Mouse (Mus musculus) c-Kit-positive CD71-positive TER-119-negative erythroid progenitor cells, embryonic 14.5 days (primary cell): ENCODE measurements around the gene Olfr263.
A peak's percentile ranks its signal among the peaks of the same experiment; 100 is the strongest.

Source experiments
- DNase-seq: peaks from one replicate; pipeline ENCODE4 v3.0.0-alpha.2; 2013; ENCODE audit warnings: low read depth

The Olfr263 gene

DNA sequence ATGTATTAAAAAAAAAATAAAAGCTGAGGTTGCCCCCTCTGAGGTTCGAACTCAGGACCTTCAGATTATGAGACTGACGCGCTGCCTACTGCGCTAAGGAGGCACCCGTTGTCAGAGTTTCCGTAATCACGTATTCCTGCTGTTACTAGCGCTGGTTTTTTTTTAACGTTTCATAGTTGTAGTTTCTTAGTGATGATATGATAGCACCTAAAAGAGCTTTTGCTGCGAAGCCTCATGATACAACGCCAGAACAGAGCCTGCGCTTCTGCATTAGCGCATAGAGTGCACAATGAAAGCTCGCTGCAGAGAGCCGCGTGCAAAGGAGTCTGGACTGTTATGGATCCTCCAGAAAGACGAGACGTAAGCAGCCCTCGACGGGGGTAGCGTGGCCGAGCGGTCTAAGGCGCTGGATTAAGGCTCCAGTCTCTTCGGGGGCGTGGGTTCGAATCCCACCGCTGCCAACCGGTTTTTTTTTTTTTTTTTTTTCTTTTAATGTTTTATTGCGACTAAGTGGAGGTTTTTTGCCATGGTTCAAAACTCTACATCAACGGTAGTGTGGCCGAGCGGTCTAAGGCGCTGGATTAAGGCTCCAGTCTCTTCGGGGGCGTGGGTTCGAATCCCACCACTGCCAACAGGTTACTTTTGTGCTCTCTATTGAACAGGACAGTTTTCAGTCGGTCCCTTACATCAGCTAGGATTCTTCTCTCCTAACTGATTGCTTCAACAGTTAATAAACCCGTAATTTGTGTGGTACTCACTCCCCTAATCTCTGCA lies 40.4 kb downstream of the Olfr263 start:
- DNase-seq = peak; percentile 78

DNA sequence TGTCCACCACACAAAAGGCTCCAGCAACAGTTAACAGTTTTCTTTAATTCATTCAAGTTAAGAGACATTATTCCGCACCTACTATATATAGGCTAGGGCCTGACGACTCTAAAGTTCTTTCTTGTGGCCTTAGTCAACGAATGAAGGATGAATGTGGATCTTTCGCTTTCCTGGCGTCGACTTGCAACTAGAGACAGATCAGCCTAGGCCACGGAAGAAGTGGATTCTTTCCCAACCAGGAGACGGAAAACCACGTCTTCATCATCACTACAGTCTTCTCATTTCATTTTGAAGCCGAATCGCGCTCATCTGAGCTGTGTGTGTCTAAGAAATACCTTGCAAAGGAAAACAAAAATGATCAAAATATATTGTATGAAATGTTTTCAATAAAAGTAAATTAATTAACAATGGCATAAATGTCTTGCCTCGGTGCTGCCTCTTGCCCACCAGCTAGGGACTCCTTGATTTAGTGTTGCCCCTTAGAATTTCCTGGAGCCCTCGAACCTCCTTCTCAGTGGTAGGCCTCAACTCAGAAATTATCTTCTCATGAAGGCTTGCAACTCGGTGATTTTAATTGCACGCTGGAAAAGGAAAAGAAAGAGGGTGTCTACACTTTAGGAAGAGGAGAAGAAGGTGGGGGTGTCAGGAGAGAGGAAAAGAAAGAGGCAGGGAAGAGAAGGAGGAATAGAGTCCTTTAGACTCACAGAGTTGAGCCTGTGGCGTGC lies 41.2 kb downstream of the Olfr263 start:
- no peak for DNase-seq

DNA sequence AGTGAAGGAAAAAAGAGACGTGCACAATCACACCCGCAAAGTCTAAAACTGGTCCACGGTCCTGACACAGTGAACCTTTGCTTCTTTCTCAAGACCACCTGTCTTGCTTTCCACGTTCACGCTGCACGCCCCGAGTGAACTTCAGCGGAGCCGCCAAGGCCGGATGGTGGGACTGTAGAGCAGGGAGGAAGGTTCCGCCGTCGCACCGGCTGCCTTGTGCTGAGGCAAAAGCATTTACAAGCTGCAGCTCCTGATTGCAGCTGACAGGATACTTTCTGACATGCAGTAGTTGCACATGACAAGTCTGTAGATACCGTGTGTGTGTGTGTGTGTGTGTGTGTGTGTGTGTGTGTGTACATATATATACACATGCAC lies 41.7 kb downstream of the Olfr263 start:
- peak; percentile 16 for DNase-seq

DNA sequence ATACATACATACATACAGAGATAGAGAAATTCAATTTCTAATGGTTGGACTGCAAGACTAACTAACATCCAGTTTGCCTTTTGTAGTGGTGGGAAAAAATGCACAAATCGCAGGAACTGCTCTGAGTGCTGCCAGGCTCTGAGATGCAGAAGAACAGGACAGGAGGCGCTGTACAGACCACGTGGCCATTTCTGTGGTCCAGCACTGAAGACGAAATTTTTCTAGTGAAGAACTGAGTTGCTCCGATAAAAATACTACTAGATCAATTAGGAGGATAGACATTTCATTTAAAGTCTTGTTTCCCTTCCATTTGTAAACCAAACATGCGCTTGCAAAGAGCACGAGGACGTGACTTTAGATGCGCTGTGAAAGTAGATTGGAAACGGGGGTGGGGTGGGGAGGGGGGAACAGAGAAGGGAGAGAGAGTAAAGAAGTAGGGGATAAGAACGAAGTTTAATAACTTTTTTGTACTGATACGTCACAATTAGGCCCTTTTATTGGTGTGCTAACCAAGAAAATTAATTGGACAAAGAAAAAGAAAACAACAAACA lies 42.2 kb downstream of the Olfr263 start:
- DNase-seq = peak; percentile 57

DNA sequence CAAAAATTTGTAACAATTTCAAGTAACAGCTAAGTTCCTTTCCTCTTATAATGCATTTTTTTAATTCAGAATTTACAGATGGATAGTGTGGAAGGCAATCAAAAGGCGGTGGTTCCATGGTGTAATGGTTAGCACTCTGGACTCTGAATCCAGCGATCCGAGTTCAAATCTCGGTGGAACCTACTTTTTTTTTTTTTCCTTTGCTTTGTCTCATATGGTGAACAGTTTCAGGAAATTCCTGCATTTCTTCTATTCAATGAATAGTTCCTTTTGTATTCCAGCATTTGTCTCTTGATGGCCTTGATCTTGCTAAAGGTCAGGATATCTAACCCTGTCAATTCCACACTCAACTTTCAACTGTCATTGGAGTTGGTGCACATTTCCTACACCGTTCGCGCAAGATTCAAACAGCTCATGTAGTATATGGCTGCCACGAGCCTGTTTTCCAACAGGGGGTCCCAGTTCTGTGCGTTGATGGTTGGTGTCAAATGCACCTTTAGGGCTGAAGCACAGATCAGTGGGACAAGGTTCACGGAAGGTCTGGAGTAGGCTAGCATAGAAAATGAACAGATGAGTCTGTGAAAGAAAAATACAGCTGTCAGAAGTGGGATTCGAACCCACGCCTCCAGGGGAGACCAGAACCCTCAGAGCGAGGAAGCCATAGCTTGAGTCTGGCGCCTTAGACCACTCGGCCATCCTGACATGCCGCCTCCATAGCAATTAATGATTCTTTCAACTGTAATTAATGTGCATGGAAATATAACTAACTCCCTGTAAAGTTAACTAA lies 43.0 kb downstream of the Olfr263 start:
- DNase-seq = peak; percentile 84

DNA sequence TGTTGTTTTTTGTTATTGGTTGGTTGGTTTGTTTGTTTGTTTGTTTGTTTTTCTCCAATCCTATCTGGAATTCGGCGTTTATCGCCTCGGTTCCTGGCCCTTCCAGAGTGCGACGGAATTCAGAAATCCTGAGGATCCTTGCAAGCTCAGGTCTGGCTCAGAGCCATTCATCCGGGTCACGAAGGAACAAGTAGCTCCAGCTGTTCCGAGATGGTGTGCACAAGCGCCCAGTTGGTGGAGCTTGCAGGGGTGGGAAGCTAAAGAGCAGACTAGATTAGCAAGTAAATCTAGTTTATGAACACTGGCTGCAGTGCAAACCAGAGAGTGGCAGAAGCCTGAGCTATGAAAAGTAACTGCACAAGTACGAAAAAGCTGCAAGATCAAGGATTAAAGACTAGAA lies 43.6 kb downstream of the Olfr263 start:
- DNase-seq = no peak

DNA sequence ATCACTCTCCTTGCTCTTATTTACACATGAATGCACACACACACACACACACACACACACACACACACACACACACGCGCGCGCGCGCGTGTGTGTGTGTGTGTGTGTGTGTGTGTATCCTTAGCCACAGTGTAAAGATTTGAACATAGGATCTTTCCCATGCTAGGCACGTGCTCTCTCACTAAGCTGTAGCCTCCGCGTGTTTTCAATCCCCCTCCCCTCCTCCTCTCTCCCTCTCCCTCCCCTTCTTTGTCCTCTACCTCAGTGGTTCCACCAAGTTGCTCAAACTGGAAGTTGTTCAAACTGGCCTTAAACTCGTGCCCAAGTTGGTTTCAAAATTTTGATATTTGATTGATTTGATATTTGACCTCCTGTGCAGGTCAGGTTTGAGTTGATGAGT lies 47.3 kb downstream of the Olfr263 start:
- no peak for DNase-seq

DNA sequence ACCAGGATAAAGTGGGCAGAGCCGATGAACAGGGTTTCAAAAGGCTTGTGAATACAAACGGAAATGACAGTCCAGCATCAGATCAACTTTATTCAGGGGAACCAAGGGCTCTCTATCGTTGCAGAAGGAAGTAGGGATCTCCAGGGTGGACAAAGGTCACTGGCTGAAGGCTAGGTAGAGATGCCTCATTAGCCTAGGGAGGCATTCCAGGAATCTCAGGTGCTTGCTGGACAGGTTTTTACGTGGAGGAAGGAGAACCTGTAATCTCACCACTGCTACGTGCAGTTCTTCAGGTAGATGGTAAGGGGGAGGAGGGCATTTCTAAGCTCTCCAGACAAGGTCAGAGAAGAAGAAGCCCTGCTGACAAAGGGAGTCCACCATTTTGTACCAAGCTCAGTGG lies 48.2 kb downstream of the Olfr263 start:
- DNase-seq = no peak

DNA sequence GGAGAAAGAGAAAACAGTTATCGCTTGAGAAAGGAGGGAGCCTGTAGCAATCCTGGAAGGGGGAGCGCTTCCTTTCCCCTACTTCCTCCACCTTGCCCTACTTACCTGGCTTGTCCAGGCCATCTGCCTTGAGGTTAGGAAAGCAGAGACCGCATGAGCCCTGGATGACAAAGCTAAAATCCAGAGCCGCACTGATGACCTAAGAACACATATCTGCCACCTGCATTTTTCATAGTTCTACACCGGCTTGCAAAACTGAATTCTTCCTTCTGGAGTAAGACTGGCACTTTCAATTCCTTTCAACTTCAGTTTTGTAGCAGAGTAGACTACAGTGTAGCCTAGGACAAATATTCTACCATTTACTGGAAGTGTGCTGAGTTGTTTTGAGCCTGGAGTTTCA lies 48.9 kb downstream of the Olfr263 start:
- no peak for DNase-seq

DNA sequence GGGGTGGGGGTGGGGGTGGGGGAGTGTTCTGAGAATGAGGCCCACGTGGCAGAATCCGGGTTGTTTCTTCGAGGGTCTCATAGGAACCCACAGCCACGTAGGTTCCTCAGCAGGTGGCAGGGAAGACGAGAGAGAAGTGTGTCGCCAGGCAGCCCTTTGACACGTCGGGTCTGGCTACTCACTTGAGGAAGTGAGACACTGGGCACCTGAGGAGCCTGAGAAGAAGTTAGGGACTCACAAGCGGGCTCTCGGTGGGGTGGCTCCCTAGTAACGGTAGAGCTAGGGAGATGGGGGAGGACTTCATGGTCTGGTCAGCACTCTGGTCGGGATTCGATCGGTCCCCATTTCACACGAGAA lies 49.9 kb downstream of the Olfr263 start, which contains the start of gene Trim27:
TSS of gene Trim27 (plus strand) at position 79 of the 357 bp plus-strand sequence.
- DNase-seq = no peak

DNA sequence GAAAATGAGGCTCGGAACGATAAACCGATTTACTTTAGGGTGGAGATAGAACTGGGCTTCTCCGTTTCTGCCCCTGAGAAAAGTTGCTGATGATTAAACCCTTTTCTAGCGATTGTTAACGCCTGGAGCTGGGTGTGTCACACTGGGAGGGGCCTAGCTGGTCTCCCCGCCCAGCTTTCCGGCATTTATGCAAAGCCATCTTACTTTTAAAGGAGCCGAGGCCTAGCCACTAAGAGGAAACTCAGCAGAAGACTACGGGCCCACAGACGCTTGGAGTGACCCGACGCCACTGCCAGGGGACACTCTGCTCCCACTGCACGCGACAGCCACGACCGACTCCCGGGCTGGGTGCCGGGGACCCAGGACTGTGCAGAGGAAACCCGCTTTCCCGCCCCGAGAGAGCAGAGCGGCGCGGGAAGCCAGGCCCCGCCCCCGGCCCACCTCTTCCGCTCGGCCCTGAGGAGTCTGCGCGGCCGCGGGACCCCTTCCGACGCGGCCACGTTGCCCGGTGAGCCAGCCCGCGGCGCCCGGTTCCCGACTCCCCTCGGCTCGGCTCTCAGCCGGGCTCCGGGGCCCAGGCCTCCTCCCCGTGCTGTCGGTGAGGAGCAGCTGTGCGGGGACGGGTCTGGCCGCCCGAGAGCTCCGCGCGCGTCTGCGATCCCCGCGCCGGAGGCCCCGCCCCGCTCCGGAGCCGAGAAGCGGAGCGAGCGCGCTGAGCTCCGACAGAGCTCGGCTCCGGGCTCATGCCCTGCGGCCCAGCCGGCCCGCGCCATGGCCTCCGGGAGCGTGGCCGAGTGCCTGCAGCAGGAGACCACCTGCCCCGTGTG lies 50.5 kb downstream of the Olfr263 start:
- peak; percentile 91 for DNase-seq

DNA sequence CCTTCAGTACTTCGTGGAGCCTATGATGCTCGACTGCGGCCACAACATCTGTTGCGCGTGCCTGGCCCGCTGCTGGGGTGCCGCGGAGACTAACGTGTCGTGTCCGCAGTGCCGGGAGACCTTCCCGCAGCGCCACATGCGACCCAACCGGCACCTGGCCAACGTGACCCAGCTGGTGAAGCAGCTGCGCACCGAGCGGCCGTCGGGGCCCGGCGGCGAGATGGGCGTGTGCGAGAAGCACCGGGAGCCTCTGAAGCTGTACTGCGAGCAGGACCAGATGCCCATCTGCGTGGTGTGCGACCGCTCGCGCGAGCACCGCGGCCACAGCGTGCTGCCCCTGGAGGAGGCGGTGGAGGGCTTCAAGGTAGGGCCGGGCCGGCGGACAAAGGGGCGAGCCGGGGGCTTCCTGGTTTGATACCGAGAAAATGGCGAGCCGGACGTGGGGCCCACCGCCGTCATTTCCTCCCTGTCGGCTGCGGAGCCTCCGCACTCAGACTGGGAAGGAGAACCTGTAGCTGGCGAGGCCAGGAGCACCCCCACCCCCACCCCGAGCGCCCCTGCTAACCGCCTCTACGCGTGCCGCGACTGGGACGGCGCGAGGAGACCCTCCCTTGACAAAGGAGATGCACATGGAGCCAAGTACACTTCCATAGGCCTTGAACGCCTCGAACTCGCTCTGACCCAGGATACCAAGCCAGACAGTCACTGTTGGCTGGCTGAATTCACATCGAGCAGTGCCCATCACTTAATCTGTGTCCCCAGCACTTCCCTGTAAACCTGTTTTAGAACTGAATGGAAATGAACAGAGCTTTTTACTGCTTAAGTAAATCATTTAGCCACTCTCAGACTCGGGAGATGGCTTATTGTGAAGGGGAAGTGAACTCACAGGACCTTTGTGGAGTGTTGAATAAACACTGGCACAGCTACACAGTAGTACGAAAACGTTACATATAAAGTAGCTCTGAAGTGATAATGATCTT lies 51.4 kb downstream of the Olfr263 start:
- DNase-seq = peak; percentile 25

DNA sequence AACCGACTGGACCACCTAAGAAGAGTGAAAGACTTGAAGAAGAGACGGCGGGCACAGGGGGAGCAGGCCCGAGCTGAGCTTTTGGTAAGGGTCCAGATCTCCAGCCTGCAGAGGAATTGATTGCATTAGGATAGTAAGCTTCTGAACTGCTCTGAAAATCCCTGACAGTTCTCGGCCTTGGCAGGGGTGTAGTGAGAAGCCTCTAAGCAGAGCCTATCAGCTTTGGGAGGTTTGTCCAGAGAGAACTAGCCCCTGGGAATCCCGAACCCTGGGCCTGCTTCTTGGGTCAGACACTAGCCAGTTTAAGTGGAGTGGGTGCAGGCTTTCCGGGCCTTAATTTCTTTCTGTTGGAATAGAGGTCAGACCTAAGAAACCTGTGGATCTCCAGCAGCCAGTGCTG lies 52.6 kb downstream of the Olfr263 start:
- no peak for DNase-seq

DNA sequence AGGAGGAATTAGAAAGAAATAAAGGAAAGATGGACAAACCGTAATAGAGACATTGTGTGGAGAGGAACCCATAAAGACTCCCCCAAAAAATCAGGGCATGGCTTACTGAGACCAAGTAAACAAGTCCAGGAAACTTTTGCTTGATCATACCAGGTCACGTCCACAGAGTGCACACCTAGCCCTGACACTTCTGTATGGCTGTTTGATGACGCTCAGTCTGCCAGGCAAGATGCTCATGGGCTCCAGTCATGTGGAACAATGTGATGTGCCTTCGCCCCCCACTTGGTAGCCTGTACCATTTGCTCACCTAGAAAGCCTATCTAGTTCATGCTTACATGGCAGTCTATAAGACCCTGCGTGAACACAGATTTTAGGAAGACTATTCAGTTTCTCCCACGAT lies 53.6 kb downstream of the Olfr263 start:
- DNase-seq = no peak

DNA sequence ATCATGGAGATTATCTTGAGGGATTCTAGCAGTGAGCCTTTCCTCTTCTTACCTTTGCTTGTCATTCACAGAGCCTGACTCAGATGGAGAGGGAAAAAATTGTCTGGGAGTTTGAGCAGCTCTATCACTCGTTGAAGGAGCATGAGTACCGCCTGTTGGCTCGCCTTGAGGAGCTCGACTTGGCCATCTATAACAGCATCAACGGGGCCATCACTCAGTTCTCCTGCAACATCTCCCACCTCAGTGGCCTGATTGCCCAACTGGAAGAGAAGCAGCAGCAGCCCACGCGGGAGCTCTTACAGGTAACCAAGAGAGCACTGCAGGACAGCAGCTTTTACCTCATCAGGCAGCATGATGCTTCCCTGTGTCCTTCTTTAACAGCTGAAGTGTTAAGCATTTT lies 54.2 kb downstream of the Olfr263 start:
- no peak for DNase-seq

DNA sequence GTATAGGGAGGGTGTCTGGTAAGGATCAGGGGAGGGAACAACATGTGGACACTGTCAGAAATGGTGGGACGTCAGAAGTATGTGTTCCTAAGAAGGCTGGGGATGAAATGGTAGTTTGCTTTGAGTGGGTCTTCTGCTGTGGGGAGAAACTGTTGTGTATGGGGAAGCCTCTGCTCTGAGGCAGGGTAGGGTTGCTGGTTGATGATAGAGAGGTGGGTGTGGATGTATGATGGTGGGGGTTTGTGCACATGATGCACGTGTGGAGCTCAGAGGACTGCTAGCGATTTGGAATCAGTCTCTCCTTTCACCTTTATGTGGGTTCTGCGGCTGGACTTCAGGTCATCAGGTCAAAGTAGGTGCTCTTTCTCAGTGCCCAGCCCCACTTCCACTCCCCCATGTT lies 56.1 kb downstream of the Olfr263 start:
- no peak for DNase-seq
